Mouse (Mus musculus): ENCODE measurements around the gene Traf4.

DNA sequence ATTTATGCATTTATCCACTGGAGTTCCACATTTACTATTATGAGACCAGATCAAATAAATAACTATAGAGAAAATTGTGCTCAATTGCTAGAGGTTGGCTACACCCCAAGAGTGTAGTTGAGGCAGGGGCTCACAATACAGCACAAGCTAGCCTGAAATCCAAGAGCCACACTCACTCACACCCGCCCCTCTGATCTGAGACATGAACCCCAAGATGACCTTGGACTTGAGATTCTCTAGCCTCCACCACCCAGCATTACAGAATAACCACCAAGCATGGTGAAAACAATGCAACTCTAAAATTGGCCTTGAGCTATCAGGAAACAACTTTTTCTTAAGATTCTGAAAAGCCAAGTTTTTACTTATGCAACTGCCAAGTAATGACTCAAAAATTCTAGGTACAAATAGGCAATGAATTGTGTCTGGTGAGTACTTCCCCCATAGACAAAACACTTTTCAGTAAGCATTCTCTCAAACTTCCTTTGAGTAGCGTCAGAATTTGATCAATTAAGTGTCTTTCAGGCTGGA is 16.5 kb upstream of the Traf4 start:
- TF ChIP-seq POLR2A (IDR thresholded peaks at IDR 0.05; ENCODE audit: insufficient read depth, low read depth, low read length) (no peak), CTCF (IDR thresholded peaks at IDR 0.05; ENCODE audit: insufficient read depth, low read depth, low read length) (no peak)
